Mouse (Mus musculus): ENCODE results near the gene Chst11.

Chst11 gene

DNA sequence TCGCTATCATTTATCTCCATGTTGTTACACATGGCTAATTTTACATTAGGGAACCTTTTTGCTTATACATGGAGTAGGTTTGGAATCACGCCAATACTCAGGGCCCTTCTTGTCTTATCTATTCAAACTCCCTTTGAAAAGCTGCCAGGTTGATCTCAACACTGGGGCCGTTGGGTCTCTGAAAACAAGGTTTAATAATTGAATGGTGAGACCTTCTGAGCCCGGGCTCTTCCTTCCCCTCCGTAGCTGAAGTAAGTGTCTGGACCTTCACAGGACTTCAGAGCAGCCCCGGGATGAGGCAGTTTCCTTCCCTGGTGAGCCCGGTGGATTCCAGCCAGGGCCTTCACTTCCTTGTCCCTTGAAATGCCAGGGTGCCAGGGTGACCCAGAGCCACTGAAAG lies 5.6 kb downstream of the Chst11 start:
- DNase-seq (ENCODE audit: low read depth, low spot score): no peak

DNA sequence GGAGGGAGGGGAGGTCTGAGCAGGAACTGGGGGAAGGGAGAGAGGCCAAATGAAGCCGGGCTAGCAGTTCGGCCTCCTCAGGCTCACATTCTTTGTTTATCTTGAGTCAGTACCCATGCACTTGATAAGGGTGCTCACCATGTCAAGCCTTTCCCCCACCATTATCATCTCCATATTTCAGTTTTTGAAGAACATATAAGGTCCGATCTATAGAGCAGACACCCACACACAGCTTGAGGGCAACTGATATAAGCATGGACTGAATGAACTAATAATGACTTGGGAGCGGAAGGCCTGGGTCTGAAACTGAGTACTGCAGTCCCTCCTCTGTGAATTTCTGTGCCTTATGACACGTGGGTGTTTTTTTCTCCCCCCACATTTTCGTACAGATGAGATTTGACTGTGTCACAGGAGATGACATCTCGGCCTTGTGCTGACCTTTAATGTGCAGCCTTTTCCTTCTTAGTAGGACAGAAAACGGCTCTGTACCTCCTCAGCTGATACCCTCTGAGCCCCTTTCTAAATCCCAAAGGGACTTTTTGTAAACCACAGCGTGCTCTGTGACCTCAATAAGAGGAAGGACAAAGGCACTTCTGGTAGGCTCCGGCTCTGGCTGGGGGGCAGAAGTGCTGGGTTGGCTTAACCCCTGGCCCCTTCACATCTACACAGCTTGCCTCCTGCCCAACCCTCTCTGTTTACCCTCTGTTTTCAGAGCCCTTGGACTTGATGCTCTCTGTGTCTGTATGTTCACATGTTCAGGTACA lies 6.6 kb downstream of the Chst11 start:
- no peak for DNase-seq (ENCODE audit: low read depth, low spot score)

- DNase-seq (ENCODE audit: low read depth, low spot score): no peak
These were observed 9.0 kb downstream of the Chst11 start for GRCm38 (mm10) chr10:82994284-82994683.

GRCm38 (mm10) chr10:82997460-82997859 lies 12.2 kb downstream of the Chst11 start:
- no peak for DNase-seq (ENCODE audit: low read depth, low spot score)

DNA sequence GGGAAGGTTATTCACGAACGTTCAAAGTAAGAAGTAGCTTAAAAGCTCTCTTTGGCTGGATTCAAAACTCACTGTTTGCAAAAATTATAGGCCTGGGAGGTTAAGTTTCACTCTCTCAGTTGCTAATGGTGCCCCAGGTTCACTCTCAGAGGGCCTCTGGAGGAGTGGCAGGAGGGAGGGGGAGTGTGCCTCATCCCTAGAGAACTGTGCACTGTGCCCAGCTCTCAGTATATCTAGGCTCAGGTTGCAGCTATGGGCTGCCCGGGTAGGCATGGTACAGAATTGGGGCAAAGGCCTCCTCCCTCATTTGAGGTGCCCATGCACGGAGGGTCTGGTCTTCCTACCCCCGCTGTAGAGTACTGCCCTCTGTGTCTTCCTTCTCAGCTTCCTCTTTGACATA lies 14.9 kb downstream of the Chst11 start:
- no peak for DNase-seq (ENCODE audit: low read depth, low spot score)

DNA sequence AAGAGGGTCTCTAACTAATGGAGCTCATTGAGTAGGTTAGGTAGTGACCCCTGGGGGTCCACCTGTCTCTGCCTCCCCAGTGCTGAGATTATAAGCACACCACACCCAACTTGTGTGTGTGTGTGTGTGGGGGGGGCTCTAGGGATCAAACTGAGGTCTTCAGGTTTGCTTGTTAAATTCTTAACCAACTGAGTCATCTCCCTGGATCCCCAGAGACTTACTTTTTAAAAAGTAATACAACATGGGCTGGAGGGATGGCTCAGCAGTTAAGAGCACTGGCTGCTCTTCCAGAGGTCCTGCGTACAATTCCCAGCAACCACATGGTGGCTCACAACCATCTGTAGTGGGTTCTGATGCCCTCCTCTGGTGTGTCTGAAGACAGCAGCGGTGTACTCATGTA lies 15.4 kb downstream of the Chst11 start:
- DNase-seq (ENCODE audit: low read depth, low spot score): no peak

GRCm38 (mm10) chr10:83003899-83004298 lies 18.6 kb downstream of the Chst11 start:
- no peak for DNase-seq (ENCODE audit: low read depth, low spot score)

DNA sequence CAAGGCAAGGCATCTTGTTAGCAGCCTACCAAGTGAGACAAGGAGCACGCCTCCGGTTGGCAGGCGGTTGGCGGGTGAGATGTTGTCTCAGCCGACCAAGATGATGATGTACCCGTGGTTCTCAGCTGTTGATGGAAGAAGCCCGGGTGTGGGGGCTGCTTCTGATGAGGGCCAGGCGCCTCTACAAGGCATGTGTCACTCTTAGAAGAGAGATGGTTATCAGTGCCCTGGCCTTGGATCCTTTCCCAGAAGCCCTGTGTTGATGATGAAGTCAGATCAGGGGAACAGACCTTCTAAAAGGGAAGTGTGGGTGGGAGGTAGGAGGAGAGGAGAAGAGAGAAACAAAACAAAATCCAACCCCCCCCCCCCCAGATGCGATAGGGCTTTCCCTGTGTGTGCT lies 19.1 kb downstream of the Chst11 start:
- no peak for DNase-seq (ENCODE audit: low read depth, low spot score)

DNA sequence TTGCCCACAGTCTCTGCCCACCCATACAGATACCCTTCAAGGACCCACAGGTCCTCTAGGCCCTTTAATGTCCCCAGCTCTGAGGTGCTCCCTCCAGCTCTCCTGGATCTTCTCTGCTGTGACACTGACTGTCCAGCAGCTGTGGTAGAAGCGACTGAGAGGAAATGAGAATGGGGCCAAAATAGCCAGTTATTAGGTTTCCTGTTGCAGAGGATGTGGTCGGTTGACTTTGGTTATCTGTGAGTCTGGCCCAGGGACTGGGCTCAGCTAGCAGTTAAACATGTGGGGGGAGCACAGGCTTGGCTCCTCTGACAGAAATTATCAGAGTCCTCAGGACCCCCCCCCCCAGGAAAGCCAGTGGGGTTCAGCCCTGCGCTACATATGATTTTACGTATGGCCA lies 19.7 kb downstream of the Chst11 start:
- DNase-seq (ENCODE audit: low read depth, low spot score): no peak

GRCm38 (mm10) chr10:83006258-83006657 lies 21.0 kb downstream of the Chst11 start:
- no peak for DNase-seq (ENCODE audit: low read depth, low spot score)

GRCm38 (mm10) chr10:83013984-83014383 lies 28.7 kb downstream of the Chst11 start:
- DNase-seq (ENCODE audit: low read depth, low spot score): no peak

DNA sequence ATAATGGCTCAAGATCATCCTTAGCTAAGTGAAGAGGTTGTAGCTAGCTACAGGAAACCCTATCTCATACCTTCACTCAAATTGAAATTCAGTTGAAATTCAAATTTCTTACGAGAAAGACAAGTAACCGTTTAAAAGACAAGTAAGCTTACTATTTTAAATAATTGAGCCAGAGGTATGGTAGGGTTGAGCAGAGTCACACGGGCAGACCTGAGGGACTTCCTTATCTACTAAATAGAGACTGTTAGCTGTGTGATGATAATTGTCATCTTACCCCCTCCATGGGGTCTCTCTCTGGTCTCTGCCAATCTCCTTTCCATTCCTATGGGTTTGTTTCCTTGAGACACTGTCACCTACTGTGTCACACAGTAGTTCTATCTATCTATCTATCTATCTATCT lies 30.6 kb downstream of the Chst11 start:
- DNase-seq (ENCODE audit: low read depth, low spot score): no peak

- no peak for DNase-seq (ENCODE audit: low read depth, low spot score)
These were observed 31.5 kb downstream of the Chst11 start for GRCm38 (mm10) chr10:83016779-83017178.

GRCm38 (mm10) chr10:83017760-83018498 lies 32.6 kb downstream of the Chst11 start:
- no peak for DNase-seq (ENCODE audit: low read depth, low spot score)

DNA sequence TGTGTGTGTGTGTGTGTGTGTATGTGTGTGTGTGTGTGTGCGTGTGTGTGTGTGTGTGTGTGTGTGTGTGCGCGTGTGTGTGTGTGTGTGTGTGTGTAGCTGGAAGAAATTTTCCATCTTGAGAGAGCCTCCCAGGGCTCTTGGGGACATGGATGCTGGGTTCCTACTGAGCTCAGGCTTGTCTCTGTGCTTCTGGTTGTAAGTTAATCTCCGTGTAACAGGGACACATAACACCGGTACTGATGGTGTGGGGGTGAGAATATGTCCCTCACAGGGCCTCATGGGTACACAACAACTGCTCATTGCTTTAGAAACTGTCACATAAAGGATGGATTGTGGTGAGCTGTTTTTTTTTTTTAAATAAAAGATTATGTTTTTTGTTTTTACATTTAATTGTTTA lies 33.2 kb downstream of the Chst11 start:
- DNase-seq (ENCODE audit: low read depth, low spot score): no peak

DNA sequence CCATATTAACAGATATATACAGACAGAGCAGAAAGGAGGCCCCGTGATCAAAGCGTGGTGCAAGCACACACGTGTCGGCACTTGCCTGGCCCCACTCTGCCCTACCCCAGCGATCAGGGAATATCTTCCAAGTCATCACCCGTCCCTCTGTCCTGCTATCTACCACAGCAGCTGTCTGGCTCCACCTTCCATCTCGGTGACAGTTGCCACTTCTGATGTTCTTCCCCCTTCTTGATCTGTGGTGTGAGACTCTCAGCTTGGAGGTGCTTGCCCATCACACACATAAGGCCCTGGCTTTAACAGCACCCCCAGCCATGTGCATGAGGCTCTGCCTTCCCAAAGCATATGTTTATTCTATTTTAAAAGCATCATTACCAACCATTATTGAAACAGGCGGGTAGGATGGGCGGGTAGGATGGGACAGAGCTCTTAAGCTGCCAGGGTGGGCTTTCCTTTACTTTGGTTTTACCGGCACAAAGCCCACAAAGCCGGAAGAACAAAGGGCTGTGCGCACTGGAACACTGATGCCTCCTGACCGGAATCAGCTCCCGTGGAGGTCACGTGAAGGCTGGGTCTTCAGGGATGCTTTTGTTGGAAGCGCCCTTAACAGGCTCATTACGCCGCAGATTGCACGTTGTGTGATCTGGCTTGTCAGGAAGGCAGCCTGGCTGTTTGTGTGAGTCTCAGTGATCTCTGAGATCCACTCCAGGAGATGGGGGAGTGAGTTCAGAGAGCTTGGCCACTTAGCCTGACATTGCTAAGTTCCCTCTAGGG lies 34.4 kb downstream of the Chst11 start:
- DNase-seq (ENCODE audit: low read depth, low spot score): peak; percentile 45

DNA sequence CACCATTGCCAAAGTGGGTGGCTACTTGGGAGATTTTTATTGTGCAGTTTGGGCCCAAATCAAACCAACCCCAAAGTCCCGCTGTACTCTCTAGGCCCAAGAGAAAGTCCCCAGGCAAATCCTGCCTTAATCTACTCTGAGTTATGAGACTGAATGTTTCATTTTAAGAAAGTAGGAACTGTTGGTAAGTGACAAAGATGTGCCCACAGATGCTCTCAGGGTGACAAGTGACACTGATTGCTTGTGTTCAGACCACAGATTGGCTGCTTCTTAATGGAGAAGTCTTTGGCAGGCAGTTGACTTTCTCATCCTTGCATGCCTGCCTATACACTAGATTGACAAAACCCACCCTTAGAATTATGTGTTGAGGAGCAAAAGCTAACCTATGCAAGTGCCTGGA lies 37.3 kb downstream of the Chst11 start:
- no peak for DNase-seq (ENCODE audit: low read depth, low spot score)

DNA sequence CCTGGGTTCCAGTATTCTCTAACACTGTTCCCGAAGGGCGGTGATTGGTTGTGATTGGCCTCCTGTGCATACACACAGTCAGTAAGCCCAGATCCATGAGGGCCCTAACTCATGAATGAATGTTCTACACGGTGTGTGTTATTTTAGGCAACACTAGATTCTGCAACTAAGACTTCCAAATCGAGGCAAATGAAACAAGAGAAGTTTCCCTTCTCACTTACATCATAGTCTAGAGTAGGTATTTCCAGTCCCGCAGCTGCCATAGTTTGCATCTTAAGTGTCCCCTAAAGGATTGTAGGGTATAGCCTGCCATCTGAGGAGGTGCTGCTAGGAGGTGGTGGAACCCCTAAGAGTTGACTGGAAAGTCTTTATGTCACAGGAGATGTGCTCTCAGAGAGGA lies 40.9 kb downstream of the Chst11 start:
- no peak for DNase-seq (ENCODE audit: low read depth, low spot score)

- DNase-seq (ENCODE audit: low read depth, low spot score): no peak
These were observed 42.4 kb downstream of the Chst11 start for GRCm38 (mm10) chr10:83027673-83028072.

- DNase-seq (ENCODE audit: low read depth, low spot score): no peak
These were observed 44.9 kb downstream of the Chst11 start for GRCm38 (mm10) chr10:83030103-83030661.

DNA sequence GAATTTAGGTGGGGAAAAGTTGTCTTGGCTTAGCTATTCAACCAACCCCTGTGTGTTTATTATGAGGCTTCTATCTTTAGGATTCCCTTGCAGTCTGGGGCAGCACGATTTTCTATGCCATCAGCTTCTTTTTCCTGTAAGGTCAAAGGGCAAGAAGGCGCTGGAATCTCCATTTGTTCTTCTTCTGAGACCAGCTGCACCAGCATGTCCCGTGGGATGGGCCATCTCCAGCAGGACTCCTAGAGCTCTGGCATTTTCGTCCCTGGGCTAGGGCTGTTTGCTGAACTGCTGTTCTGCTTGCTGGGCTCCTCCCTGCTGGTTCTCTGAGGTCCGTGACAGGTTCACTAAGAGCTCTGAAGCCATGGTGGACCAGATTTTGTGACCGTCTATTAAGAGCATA lies 45.6 kb downstream of the Chst11 start:
- DNase-seq (ENCODE audit: low read depth, low spot score): no peak

GRCm38 (mm10) chr10:83031561-83031960 lies 46.3 kb downstream of the Chst11 start:
- no peak for DNase-seq (ENCODE audit: low read depth, low spot score)

Data from ZHBTc4 (cell line).